In the genomic region with DNA sequence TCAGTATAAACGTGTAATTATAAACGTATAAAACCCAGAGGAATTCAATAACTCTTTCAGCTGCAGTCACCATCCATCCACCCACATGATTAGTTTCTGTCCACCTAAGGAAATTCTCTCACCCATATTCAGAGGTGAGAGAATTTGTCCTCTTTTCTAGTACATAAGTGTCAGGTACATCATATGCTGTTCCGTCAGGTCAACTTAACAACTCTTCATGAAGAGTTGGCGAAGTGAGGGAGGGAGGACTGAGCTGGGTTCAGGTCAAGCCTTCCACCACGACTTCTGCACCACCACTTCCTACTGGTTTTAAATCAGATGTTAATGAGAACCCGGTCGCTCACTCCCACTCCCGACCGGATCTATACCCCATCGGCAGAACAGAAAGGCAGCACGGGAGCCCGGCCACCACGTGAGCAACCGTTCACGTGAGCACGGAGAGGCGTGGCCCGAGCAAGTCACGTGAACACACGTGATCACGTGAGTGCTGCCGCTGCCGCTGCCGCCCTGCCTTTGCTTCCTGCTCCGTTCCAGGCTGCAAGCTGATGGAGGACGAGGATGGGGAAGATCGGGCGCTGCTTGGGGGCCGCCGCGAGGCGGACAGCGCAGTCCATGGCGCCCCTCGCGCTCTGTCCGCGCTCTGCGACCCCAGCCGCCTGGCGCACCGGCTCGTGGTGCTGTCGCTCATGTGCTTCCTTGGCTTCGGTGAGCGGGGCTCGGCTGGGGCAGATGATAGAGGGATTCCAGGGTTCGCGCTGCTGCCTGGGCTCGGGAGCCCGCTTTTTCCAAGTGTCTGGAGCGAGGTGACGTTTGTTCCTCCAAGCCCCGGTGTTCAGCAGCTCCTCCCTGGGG, we compare ENCODE assay signal across 8 mouse cellular contexts. TPM values are rescaled to one million over a fixed set of nuclear protein-coding genes. Genes with fewer than 3 reads are reported as not detected.
A peak's percentile ranks its signal among the peaks of the same experiment; 100 is the strongest.
DNase-seq lines count a peak whose midpoint lies in the region; ATAC-seq and TF ChIP-seq lines count a peak whose summit lies in the region.

A gene (plus strand): TSS at position 469 of the 852 bp plus-strand sequence.

- WGBS in heart, embryonic 11.5 days (ENCODE audit: insufficient replicate concordance): 4% methylated on average over 54 of the region's 54 CpGs
- 4% methylated on average over 52 of the region's 54 CpGs for WGBS in kidney, embryonic 16.5 days
- 4% methylated on average over 51 of the region's 54 CpGs for WGBS in liver, embryonic 11.5 days
- 5% methylated on average over 54 of the region's 54 CpGs for WGBS in stomach, embryonic 14.5 days

- no peak for TF ChIP-seq CTCF in C2C12 (IDR thresholded peaks at IDR 0.05; ENCODE audit: control insufficient read depth, insufficient read depth, insufficient read length)
- no peak for TF ChIP-seq CTCF in brain, embryonic 14.5 days (IDR thresholded peaks at IDR 0.05; ENCODE audit: borderline replicate concordance, extremely low read depth, insufficient read depth, insufficient read length)

- peaks cover 6% of the 10 kb centered on the region for H3K79me3 ChIP-seq in C2C12 (ENCODE audit: low read depth)

- no peaks in the 10 kb centered on the region for H3K27me3 ChIP-seq in C2C12 (ENCODE audit: control insufficient read depth, insufficient read depth, insufficient read length)
- H3K27me3 ChIP-seq in erythroblast, embryonic 14.5 days (ENCODE audit: control insufficient read depth): no peaks in the 10 kb centered on the region; the same call in 1 of the 2 replicates
- no peaks in the 10 kb centered on the region for H3K27me3 ChIP-seq in heart, embryonic 11.5 days (ENCODE audit: control insufficient read depth, insufficient read depth, low read length)
- H3K27me3 ChIP-seq in kidney, embryonic 16.5 days (ENCODE audit: insufficient read depth, low read length): no peaks in the 10 kb centered on the region
- H3K27me3 ChIP-seq in liver, embryonic 11.5 days (replicated peaks; ENCODE audit: control insufficient read depth, insufficient read depth, low read length): no peaks in the 10 kb centered on the region
- H3K27me3 ChIP-seq in stomach, embryonic 14.5 days (ENCODE audit: control insufficient read depth, insufficient read depth, low read length): no peaks in the 10 kb centered on the region

- peak within 1 kb of the TSS; percentile 79 for H3K9ac ChIP-seq in heart, embryonic 11.5 days (ENCODE audit: low read depth, low read length)
- H3K9ac ChIP-seq in kidney, embryonic 16.5 days (replicated peaks; ENCODE audit: low read length): peak within 1 kb of the TSS; percentile 87
- peak within 1 kb of the TSS; percentile 83 for H3K9ac ChIP-seq in liver, embryonic 11.5 days (ENCODE audit: low read depth, low read length)
- peak within 1 kb of the TSS; percentile 57; the same call in 1 of the 2 replicates for H3K9ac ChIP-seq in stomach, embryonic 14.5 days (replicated peaks; ENCODE audit: low read depth, low read length)

- peak; percentile 84 for ATAC-seq in heart, embryonic 11.5 days (replicated peaks; ENCODE audit: insufficient number of reproducible peaks, low FRiP score, low TSS enrichment)
- ATAC-seq in kidney, embryonic 16.5 days (ENCODE audit: low FRiP score, low TSS enrichment): peak; percentile 94
- ATAC-seq in liver, embryonic 11.5 days (replicated peaks; ENCODE audit: low FRiP score): peak; percentile 85
- ATAC-seq in stomach, embryonic 14.5 days (ENCODE audit: insufficient number of reproducible peaks, insufficient read depth, low FRiP score, low read depth): peak; percentile 88

- H3ac ChIP-seq in C2C12 (ENCODE audit: control insufficient read depth, insufficient read length, low read depth): peak within 1 kb of the TSS; percentile 93

- peaks cover 19% of the 10 kb centered on the region for H3K79me2 ChIP-seq in C2C12 (ENCODE audit: control insufficient read depth, insufficient read depth)

- H3K4me2 ChIP-seq in heart, embryonic 11.5 days: peak within 1 kb of the TSS; percentile 89
- H3K4me2 ChIP-seq in kidney, embryonic 16.5 days (replicated peaks; ENCODE audit: low read depth, low read length): peak within 1 kb of the TSS; percentile 88
- peak within 1 kb of the TSS; percentile 90 for H3K4me2 ChIP-seq in liver, embryonic 11.5 days
- H3K4me2 ChIP-seq in stomach, embryonic 14.5 days (replicated peaks; ENCODE audit: low read depth, low read length): peak within 1 kb of the TSS; percentile 83

- peaks cover 28% of the 10 kb centered on the region for H3K4me1 ChIP-seq in erythroblast, embryonic 14.5 days (ENCODE audit: control insufficient read depth)
- peaks cover 5% of the 10 kb centered on the region; the same call in 1 of the 2 replicates for H3K4me1 ChIP-seq in heart, embryonic 11.5 days (ENCODE audit: control insufficient read depth, insufficient read depth, low read length)
- H3K4me1 ChIP-seq in kidney, embryonic 16.5 days (ENCODE audit: insufficient read depth, low read length): peaks cover 14% of the 10 kb centered on the region
- H3K4me1 ChIP-seq in liver, embryonic 11.5 days (replicated peaks; ENCODE audit: control insufficient read depth, insufficient read depth, low read length): peaks cover 9% of the 10 kb centered on the region; the same call in 1 of the 2 replicates
- H3K4me1 ChIP-seq in stomach, embryonic 14.5 days (ENCODE audit: control insufficient read depth, insufficient read depth, low read length): no peaks in the 10 kb centered on the region

- peak; percentile 98 for DNase-seq in brain, embryonic 14.5 days (ENCODE audit: low read depth)
- DNase-seq in liver, embryonic 11.5 days (ENCODE audit: low spot score): peak; percentile 90
- DNase-seq in naive thymus-derived CD4-positive, alpha-beta T cell, adult 2 months (ENCODE audit: low read depth): peak; percentile 95

- H3K27ac ChIP-seq in heart, embryonic 11.5 days (ENCODE audit: low read depth, low read length): no peak within 1 kb of the TSS
- H3K27ac ChIP-seq in kidney, embryonic 16.5 days (ENCODE audit: low read length): peak within 1 kb of the TSS; percentile 61; the same call in 1 of the 2 replicates
- no peak within 1 kb of the TSS for H3K27ac ChIP-seq in liver, embryonic 11.5 days (ENCODE audit: low read depth, low read length)
- H3K27ac ChIP-seq in stomach, embryonic 14.5 days (ENCODE audit: low read length): peak within 1 kb of the TSS; percentile 48; the same call in 1 of the 2 replicates

- H3K9me3 ChIP-seq in erythroblast, embryonic 14.5 days (ENCODE audit: control insufficient read depth, low read length): 0 out of 2 replicates have a peak, but pooled peaks cover 2% of the 10 kb centered on the region
- H3K9me3 ChIP-seq in heart, embryonic 11.5 days (replicated peaks; ENCODE audit: control insufficient read depth, low read length): no peaks in the 10 kb centered on the region
- H3K9me3 ChIP-seq in kidney, embryonic 16.5 days (ENCODE audit: low read length): 0 out of 2 replicates have a peak, but pooled peaks cover 5% of the 10 kb centered on the region
- H3K9me3 ChIP-seq in liver, embryonic 11.5 days (ENCODE audit: control insufficient read depth, low read length): no peaks in the 10 kb centered on the region
- no peaks in the 10 kb centered on the region for H3K9me3 ChIP-seq in stomach, embryonic 14.5 days (ENCODE audit: control insufficient read depth, low read depth, low read length)

- peak within 1 kb of the TSS; percentile 53 for H3K4me3 ChIP-seq in C2C12 (ENCODE audit: insufficient read depth, poor library complexity, severe bottlenecking)
- H3K4me3 ChIP-seq in erythroblast, embryonic 14.5 days (replicated peaks): peak within 1 kb of the TSS; percentile 77
- H3K4me3 ChIP-seq in heart, embryonic 11.5 days (ENCODE audit: low read depth, low read length): peak within 1 kb of the TSS; percentile 70
- H3K4me3 ChIP-seq in kidney, embryonic 16.5 days (ENCODE audit: low read length): peak within 1 kb of the TSS; percentile 92
- H3K4me3 ChIP-seq in liver, embryonic 11.5 days (ENCODE audit: low read depth, low read length): peak within 1 kb of the TSS; percentile 85
- peak within 1 kb of the TSS; percentile 84 for H3K4me3 ChIP-seq in stomach, embryonic 14.5 days (ENCODE audit: low read depth, low read length)

- peaks cover 27% of the 10 kb centered on the region for H3K36me3 ChIP-seq in C2C12 (ENCODE audit: control insufficient read depth, insufficient read depth)
- H3K36me3 ChIP-seq in erythroblast, embryonic 14.5 days (ENCODE audit: control insufficient read depth): peaks cover 8% of the 10 kb centered on the region
- peaks cover 4% of the 10 kb centered on the region; the same call in 1 of the 2 replicates for H3K36me3 ChIP-seq in heart, embryonic 11.5 days (ENCODE audit: control insufficient read depth, insufficient read depth, low read length)
- H3K36me3 ChIP-seq in kidney, embryonic 16.5 days (ENCODE audit: insufficient read depth, low read length): peaks cover 2% of the 10 kb centered on the region; the same call in 1 of the 2 replicates
- no peaks in the 10 kb centered on the region for H3K36me3 ChIP-seq in liver, embryonic 11.5 days (ENCODE audit: control insufficient read depth, insufficient read depth, low read length)
- H3K36me3 ChIP-seq in stomach, embryonic 14.5 days (ENCODE audit: control insufficient read depth, insufficient read depth, low read length): peaks cover 9% of the 10 kb centered on the region; the same call in 1 of the 2 replicates

- TF ChIP-seq POLR2A in brain, embryonic 14.5 days (IDR thresholded peaks at IDR 0.05; ENCODE audit: borderline replicate concordance, extremely low read depth, insufficient read depth, insufficient read length, poor library complexity, severe bottlenecking): peak; percentile 37; the same call in 1 of the 2 replicates

TF ChIP-seq in C2C12, 6 proteins besides CTCF, POLR2A, EP300 and RAD21:
- no peak for TF ChIP-seq MYOD1 (IDR thresholded peaks at IDR 0.05; ENCODE audit: control insufficient read depth, insufficient read length, low read depth)
- no peak for TF ChIP-seq MYOG (IDR thresholded peaks at IDR 0.05; ENCODE audit: control insufficient read depth, extremely low read depth, insufficient read length)
- TF ChIP-seq MAX (IDR thresholded peaks at IDR 0.05): peak; percentile 93
- TF ChIP-seq USF1 (IDR thresholded peaks at IDR 0.05; ENCODE audit: low read depth): peak; percentile 99
- no peak for TF ChIP-seq CEBPB (IDR thresholded peaks at IDR 0.05; ENCODE audit: low read depth)
- TF ChIP-seq FOSL1 (IDR thresholded peaks at IDR 0.05; ENCODE audit: insufficient read depth, low read length, poor library complexity, severe bottlenecking): no peak

RNA-seq across cellular contexts. Expression of the gene that starts here (rescaled TPM):
- polyA plus RNA-seq in C2C12 (2012; fragmentation: generic; extraction: Trizol): 53.6 TPM
- polyA plus RNA-seq in brain, embryonic 14.5 days (2012; rRNA removed): 24.1 and 29.3 TPM in 2 replicates
- polyA plus RNA-seq in erythroblast, embryonic 14.5 days (2012): 0.52 and 0.82 TPM in 2 replicates
- 43.1 and 55.5 TPM in 2 replicates for polyA plus RNA-seq in heart, embryonic 11.5 days (2014; fragmentation: Nextera tagmentation; extraction: Ambion mirVana)
- polyA plus RNA-seq in kidney, embryonic 16.5 days (2015; fragmentation: Nextera tagmentation; extraction: Ambion mirVana): 97.5 and 108 TPM in 2 replicates
- polyA plus RNA-seq in liver, embryonic 11.5 days (2014; fragmentation: Nextera tagmentation; extraction: Ambion mirVana): 44.4 and 51.7 TPM in 2 replicates
- 48.8 and 53.5 TPM in 2 replicates for polyA plus RNA-seq in stomach, embryonic 14.5 days (2014; fragmentation: Nextera tagmentation; extraction: Ambion mirVana)

Comparison
In these comparisons a context has a peak if more than half of its experiments do, and no peak if none do; other contexts are left out.
1. RNA of the gene that starts here (polyA plus RNA-seq): 97.5 to 108 TPM in kidney, embryonic 16.5 days, 53.6 TPM in C2C12 (single experiment), 48.8 to 53.5 TPM in stomach, embryonic 14.5 days, 44.4 to 51.7 TPM in liver, embryonic 11.5 days, 43.1 to 55.5 TPM in heart, embryonic 11.5 days and 24.1 to 29.3 TPM in brain, embryonic 14.5 days; 0.52 to 0.82 TPM in erythroblast, embryonic 14.5 days; every median in the first group is over 10 times any median in the second.
2. H3K27ac ChIP-seq: peak in kidney, embryonic 16.5 days (single experiment) and stomach, embryonic 14.5 days (single experiment); none in heart, embryonic 11.5 days (single experiment) and liver, embryonic 11.5 days (single experiment).
3. Peak in every context shown above with its lines, with median percentiles within 50 percentile points of each other: H3K4me3 ChIP-seq, DNase-seq, ATAC-seq, H3K4me2 ChIP-seq and H3K9ac ChIP-seq.